Mouse (Mus musculus) urinary bladder, postnatal 25 days (tissue): ENCODE data around the gene Auts2.
A peak's percentile ranks its signal among the peaks of the same experiment; 100 is the strongest.

Experiments used
- DNase-seq: peaks from one replicate; pipeline ENCODE4 v3.0.0; 2022; ENCODE audit warnings: low spot score

The Auts2 gene

DNA sequence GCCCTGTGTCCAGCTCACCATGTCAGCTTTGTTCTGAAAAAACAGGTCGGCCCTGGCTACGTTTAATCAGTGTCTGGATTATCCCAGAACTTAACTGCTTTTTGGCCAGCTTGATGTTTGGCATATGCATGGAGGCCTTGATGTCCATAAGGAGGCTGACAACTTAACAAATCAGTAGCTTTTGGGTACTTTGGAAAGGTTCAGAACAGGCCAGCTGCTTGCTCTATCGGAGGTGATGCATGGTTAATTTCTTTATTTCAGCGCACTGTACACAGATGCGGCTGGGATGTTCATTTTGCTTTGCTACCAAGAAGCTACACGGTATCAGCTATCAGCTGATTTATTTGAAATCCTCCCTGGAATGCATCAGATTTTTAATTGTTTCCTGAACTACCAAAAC, 741.2 kb downstream of the Auts2 start:
- DNase-seq = no peak

DNA sequence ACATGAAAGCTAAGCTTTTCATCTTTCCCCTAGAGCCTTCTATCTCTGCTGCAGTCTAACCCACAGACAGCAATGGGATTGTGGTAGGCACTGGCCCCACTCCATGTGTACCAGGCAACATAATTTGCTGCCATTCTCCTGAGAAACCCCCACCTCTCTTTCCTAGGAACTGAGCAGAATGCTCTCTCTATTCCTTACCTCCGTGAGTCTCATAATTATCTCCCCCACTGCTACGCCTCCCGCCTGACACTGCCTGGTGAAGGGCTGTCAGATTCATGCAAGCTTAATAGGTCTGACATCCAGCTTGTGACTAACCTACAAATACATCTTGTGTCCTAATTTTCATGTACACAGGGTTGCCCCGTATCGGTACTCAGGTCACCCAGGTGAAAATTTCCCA, 744.8 kb downstream of the Auts2 start:
- no peak for DNase-seq

DNA sequence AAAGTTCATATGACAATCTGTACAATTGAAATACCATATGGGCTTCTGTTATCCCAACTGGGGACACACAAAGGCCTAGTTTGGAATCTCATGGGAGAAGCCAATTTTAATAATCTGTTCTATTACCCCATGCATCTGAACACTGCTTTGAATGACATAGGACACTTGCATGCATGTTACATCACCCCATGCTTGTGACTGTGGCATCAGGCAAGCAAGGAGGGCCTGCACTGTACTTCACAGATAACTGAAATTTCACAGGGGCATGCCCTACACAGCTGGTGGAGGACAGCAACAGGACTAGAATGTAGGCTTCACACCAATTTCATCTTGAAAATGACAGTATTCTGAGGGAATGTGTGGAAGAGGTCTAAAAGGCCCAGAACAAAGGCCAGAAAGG, 746.1 kb downstream of the Auts2 start:
- DNase-seq = no peak

DNA sequence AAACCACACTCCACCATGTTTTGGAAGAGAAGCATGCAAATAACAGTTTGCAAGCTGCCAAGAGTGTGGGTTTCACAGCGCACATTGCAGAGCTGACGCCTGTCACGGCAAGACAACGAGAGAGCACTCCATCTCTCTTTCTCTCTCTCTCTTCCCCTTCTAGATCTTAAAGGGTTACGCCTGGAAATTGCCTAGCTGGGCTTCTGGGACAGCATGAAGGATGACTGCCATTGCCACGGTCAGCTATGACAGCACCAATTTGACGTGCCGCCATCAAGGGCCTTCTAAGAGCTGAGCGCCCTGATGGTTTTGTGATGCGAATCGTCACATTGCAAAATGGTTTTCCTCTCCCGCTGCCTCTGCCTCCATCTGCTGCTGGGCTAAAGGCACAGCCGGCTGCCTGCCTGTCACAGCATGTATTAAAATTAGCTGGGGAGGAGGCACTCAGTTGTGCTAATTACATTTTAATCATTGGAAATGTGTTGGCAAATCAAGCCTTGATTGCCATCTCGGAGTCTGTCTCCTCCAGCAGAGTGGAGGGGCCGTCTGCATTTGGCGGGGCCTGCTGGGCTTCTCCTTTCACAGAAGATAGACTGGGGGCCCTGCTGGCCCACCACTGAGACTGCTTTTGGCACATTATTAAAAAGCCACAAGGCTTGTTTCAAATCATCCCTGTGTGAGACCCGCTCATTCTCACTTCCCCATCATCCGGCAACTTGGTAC, 748.6 kb downstream of the Auts2 start:
- DNase-seq = no peak

DNA sequence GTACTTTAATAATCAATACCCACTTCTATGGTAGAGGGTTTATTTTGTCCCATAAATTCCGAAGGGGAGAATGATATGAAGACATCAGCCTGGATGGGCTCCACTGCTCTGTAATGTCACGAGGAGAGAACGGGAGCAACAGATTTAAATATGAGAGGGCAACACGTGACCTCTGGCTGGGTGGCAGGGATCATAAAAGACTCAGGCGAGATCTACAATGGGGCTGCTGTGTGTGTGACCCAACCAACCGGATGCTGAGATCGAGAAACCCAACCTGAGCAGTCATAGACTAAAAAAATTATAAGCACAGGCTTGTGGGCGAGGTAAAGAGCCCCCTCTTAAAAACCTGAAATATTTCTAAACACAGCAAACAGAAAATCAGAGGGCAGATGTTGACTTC, 753.5 kb downstream of the Auts2 start:
- DNase-seq = no peak

DNA sequence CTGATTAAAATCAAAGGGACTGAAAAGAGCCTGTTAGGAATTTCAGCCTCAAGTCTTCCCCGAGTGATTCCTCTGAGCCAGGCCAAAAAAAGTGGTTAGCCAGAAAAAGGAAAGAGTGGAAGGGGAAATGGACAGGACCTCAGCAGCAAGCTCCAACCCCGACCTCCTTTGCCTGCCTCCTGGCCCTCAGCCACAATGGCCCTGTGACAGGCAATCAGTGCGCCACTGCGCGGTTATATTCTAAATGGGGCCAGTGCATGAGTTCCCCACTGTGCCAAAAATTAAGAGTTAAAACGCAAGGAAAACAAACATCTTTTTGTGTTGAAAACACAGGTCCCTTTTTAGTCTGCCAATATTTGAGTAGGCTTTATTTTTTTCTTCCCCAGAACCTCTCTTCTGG, 755.1 kb downstream of the Auts2 start:
- DNase-seq = no peak

DNA sequence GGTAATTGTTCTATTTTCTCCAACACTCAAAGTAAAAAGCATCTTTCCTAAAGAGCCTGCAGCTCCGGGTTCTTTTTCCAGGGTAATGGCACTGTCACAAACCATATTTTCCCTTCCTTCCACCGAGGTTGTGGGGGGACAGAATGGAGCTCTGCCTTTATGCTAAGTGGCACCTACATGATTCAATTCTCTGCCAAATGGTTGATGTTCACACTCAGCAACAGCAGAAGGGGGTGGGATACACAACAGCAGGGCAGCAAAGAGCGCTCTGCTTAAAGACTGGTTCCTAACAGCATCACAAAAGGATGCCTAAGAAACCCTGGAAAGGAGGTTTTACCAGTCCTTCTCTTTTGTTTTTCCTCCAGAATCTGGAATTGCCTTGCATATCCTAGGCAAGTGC, 759.9 kb downstream of the Auts2 start:
- DNase-seq = no peak

DNA sequence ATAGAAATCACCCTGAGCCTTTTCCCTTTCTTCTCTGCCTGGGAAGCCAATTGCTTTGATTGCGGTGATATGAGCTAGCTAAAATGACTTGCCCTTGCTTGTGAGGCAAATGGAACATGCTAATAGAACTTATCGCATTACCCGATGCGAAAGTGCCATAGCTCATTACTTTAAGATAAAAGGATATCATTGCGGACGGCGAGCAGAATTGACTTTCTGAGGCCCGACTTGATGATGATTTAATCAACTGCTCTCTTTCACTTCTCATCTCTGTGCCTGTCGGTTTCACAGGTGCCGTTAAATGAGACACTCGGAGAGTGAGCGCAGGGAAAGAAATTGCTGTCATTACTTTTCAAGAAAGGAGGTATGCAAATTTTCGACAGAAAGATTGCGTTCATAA, 762.1 kb downstream of the Auts2 start:
- no peak for DNase-seq

DNA sequence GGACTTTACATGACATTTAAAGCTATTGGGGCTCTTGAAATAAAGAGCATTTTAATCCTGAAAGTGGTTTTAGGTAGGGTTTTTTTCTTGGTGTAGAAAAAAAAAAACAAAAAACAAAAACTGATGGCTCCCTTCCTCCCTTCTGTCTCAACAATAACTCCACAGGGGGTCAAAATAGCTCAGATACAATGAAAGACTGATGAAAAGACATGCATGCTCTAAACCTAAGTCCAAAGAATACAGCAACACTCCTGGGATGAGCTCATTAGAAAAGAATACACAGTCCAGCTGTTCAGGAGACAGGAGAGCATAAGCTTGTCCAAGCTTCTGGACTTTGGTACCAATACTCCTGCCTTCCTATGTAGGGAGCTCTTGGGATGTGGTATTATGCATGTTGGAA, 764.0 kb downstream of the Auts2 start:
- no peak for DNase-seq

DNA sequence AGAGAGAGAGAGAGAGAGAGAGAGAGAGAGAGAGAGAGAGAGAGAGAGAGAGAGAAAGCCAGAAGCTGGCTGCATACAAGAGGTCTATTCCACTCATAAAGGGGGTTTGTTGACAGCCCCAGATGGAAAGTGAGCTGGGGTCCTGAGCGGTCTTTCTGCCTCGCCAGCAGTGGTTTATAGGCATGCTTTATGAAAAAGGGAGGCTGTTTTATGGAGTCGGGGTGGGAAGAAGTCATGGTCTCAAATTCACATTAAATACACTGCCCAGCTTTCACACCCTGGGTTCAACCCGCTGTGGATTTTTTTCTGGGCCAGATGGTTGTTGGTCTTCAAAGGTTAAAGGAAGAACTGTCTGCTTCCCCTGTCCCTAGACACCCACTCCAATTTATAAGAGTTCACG, 767.5 kb downstream of the Auts2 start:
- no peak for DNase-seq

DNA sequence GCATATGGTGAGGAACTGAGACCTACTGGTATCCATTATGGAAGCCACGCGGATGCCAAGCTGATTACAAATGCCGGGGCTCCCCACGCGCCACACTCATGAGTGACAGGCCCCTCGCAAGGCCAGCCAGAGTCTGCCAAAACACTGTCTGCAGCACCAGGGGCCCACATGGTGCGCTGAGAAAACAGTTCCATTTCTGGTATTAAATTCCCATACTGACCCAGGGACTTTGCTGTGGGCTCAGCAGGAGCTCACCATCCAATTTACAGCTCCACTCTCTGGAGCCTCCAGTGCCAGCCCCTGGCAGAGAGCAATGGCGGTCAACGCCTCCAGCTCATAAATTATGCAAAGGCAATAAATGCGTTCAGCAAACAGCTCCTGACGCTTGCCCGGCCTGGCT, 767.9 kb downstream of the Auts2 start:
- no peak for DNase-seq

DNA sequence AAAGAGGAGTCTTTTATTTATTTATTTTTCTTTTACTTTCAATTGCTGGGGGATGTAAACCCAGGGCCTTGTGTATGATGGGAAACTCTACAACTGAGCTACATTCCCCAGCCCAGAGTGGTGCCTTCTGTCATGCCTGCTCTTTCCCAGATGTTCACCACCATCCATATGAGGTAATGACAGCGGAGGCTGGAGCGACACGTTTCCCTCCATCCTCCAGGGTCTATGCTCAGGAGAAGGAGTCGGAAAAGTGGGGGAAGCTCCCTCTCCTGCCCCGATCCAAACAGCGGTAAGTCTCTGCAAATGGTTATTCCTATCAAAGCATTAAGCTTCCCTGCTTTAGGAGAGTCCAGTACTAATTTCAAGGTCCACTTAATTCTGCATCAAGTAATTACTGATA, 768.4 kb downstream of the Auts2 start:
- no peak for DNase-seq

DNA sequence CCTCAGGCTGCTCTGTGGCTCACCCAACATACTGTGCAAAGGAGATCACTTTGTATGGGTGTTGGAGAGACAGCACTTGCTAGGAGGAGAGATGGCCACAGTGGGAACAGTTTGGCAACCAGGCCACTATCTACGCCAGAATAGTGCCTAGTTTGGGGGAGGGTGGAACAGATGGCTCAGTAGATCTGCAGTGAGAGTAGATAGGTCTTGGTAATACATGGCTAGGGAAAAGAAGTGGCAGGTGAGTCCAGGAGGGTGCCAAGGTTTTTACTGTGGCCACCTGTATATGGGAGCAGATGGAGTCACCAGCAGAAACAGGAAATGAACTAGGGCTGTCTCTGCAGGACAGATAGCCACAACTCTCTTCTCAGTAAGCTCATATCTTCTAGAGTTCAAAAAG, 770.5 kb downstream of the Auts2 start:
- no peak for DNase-seq

DNA sequence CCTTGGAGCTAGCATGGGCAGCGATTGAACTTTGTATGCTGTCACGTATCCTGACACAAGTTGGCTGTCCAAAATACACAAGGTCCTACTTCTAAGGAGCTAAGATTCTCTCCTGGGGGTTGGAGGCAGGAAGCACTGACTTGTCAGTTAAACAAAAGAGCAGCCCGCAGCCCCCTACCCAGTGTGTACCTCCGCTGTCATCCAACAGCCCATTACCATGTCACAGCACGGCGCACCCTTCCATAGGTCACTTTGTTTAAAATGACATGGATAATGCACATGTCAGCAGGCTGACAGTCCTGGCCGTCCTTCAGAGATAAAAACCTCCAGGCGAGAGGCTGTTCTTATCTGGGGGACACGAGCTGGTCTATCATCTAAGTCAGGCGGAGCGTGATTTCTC, 773.9 kb downstream of the Auts2 start:
- no peak for DNase-seq

DNA sequence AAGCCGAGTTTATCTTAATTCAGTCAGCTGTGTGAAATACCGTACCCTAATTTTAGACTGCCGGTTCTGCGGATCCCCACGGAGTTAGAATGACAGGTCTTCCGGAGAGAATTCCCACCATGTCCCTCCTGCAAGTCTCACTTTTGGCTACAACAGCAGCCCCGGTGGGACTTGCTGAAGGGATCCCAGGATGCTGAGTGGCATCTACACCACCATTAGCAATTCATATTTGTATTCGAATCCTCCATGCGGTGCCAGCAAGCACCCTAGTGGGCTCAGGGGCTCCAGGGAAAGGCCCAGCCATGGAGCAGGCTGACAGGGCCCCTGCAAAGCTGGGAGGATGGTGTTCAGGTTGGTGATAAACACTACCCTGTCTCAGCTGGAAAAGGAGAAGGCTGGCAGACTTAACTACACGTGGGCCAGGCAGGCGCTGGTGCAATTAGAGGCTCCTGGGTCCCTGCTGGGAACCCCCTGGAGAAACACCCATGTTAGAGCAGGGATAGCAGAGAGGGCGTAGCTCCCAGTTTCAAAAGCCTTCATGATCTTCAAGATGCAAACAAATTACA, 775.4 kb downstream of the Auts2 start:
- no peak for DNase-seq

DNA sequence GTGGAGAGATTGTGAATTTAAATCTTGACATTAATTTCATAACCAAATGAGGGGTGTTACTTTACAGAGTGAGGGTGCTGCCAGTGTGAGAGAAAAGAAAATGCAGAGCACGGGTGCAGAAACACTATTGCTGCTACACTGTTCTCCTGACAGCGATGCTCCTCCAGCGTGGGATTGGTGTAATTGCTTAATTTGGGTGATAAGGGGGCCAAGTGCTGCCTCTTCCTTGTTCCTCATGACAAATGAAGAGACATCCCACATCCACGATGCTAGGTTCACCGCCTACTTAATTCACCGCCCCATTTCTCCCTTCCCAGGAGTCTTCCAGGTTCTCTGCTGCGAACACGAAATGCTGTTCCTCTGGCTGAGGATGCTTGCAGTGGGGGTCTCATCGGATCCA, 776.0 kb downstream of the Auts2 start:
- DNase-seq = no peak

DNA sequence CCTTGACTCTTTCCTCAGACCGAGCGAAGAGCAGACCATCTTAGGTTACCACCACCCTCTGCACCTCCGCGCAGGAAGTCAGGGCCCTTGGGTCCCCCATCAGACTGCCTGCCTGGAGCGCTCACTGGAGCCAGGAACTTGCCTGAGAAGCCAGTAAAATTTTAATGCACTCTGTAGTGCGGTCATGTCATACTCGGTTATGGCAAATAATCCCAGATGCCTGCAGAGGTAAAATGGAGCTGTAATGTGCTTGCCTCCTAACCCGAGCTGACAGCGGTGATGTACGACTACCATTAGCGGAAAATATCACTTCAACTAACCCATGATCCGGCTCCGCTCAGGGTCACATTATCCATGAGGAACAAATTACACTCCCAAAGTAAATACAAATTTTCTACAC, 783.7 kb downstream of the Auts2 start:
- DNase-seq = no peak

DNA sequence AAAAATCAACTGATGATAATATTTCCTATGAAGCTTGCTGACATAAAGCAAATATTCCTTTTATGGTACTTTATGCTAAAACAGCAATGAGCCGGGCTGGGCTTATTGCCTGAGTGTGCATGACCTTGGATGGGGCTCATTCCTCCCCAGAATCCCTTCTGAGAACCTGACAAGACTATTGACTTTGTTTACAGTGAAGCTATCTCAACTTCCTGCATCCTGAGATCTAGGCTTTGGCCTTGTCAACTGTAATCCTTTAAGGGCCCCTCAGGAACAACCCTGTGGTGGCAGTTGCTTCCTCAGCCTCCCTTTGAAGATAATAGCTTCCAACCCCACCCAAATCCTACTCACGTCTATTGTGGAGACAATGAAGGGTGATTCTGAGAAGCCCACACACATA, 792.8 kb downstream of the Auts2 start:
- DNase-seq = no peak

DNA sequence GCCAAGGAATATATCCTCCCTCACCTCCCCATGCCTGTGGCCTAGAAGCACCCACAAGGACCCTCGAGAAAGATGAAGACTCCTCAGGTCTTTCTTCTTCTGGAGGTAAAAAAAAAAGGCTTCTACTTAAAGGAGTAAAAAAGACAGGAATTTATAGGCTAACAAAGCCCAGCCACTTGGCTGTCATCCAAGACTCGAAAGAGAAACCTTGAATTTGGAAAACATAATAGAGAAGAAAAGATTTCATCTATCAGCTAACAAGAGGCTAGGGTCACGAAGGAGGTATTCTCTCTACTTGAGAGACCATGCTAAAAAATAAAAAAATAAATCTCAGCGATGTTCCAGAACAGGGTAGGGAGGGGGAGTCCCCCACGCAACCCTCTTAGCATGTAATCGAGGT, 793.9 kb downstream of the Auts2 start:
- DNase-seq = no peak

DNA sequence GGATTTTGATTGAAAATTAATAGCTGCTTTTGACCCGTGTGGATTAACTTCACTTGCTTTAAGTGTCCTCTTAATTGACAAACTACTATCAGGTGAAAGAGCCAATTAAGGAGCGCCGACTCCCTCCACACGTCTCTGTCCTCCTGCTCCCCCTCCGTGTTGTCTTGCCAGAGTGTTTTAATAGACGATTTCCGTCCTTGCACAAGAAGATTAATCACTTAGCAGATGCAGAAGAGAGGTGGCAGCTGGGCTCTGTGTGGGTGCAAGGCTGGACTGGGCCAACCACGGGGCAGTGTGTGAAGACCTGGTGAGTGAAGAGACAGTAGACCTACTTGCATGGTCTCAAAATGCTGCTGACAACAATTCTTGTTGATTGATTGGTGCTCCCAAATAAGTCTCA, 800.1 kb downstream of the Auts2 start:
- DNase-seq = no peak

DNA sequence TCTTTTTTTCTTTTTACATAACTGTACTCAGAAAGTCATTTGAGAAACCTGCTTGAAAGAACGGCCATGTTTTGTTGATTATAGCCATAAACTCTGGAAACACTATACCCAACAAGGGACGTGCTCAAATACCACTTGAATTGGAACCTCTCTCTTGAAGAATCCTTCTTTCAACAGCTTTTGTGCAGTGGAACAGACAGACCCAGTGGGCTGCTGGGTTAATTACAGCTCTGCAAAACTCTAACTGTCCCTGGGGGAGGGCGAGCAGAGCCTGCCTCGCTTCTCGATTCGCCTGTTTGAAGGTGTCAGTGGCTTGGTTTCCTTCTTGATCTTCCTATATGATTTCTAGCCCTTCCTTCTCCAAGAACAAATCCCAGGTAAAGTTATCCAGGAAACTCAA, 805.7 kb downstream of the Auts2 start:
- no peak for DNase-seq

DNA sequence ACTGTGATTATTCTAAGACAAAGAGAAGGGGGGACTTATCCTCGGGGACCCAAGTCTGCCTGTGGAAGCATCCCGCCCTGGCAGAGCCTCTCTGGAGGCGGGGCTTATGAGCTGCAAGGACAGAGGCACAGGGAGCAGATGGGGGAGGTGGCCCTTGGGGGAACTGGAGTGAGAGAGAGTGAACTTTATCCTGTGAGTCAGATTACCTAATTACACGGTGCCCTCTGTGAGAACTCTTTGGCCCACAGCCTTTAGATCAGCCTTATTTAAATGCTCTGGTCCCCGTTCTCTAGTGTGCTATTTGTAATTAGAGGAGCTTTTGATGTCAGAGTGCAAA, 809.9 kb downstream of the Auts2 start:
- DNase-seq = peak; percentile 30

DNA sequence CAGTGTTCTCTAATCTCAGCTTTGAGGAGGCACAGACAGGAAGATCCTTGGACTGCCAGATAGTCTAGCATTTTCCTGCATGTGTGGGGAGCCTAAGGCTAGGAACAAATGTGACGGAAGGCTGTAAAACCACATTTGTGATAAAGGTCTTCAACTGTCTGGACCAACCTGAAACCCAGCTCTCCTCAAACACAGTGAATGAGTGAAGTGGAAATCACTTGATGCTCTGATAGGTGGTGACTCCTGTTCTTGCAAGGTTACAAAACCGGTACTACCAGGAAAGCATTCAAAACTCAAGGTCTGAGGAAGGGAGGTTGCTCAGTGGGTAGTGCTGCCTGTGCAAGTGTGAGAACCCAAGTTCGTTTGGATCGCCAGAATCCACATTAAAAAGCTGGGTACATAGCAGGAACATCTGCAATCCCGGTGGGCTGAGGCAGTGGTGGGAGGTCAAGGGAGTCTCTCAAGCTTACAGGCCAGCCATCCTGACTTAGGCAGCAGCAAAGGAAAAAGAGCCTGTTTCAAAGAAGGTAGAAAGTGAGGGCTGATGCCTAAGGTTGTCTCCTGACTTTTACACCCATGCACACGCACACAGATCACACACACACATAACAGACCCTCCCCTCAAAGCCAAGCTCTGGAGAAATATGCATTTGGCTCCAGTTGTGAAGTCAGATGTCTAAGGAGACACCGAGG, 810.4 kb downstream of the Auts2 start:
- peak; percentile 30 for DNase-seq

DNA sequence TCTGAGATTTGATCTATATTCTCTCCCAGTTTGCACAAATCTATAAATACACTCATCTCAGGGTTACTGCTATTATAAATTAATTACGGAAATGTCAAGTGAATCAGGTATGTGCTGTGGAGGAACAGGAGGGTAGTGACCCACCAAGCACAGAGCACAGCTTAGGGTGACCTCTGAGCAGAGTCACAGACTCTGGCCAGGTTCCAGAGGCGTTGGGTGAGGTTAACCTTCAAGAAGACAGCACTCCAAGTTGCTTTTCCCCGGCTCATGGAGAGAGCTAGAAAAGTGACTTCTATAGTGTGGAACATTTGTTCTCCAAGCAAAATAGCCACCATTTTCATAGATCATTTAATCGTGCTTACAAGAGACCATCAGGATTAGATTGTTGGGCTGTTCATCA, 813.7 kb downstream of the Auts2 start:
- DNase-seq = no peak
